Mouse (Mus musculus): ENCODE data around the gene Krr1. TPM values are rescaled to one million over a fixed set of nuclear protein-coding genes. Genes with fewer than 3 reads are reported as not detected.
A peak's percentile ranks its signal among the peaks of the same experiment; 100 is the strongest.

Krr1 gene
- polyA plus RNA-seq, 1 experiment from 2014 or later = 35.6 TPM

- ATAC-seq (replicated peaks; ENCODE audit: insufficient number of reproducible peaks, low FRiP score, low TSS enrichment) = no peak; the same call in 1 of the 2 replicates
- no peaks in the 10 kb centered on the region for H3K36me3 ChIP-seq (ENCODE audit: control insufficient read depth, insufficient read depth, low read length)
- no peak overlapping the region for H3K4me3 ChIP-seq (ENCODE audit: low read depth, low read length)
- H3K9ac ChIP-seq (ENCODE audit: low read depth, low read length) = no peak overlapping the region
- 15% methylated on average over 13 of the region's 13 CpGs for WGBS (ENCODE audit: insufficient replicate concordance)
- no peaks in the 10 kb centered on the region for H3K9me3 ChIP-seq (replicated peaks; ENCODE audit: control insufficient read depth, low read length)
- H3K4me1 ChIP-seq (ENCODE audit: control insufficient read depth, insufficient read depth, low read length) = peaks cover 19% of the 10 kb centered on the region
- peak overlapping the region; percentile 35 for H3K4me2 ChIP-seq
- peak overlapping the region; percentile 73 for H3K27ac ChIP-seq (ENCODE audit: low read depth, low read length)
- no peaks in the 10 kb centered on the region for H3K27me3 ChIP-seq (ENCODE audit: control insufficient read depth, insufficient read depth, low read length)
Observed at GRCm38 (mm10) chr10:111936491-111937145, 35.8 kb upstream of the Krr1 start.

GRCm38 (mm10) chr10:111937146-111937534 lies 35.3 kb upstream of the Krr1 start:
- 57% methylated on average over 5 of the region's 5 CpGs for WGBS (ENCODE audit: insufficient replicate concordance)
- no peak for ATAC-seq (replicated peaks; ENCODE audit: insufficient number of reproducible peaks, low FRiP score, low TSS enrichment)
- Histone ChIP-seq H3K36me3 (ENCODE audit: control insufficient read depth, insufficient read depth, low read length) (no peaks in the 10 kb centered on the region), H3K27ac (ENCODE audit: low read depth, low read length) (peak overlapping the region; percentile 73; the same call in 1 of the 2 replicates), H3K9ac (ENCODE audit: low read depth, low read length) (no peak overlapping the region), H3K4me3 (ENCODE audit: low read depth, low read length) (no peak overlapping the region), H3K4me2 (peak overlapping the region; percentile 35), H3K9me3 (replicated peaks; ENCODE audit: control insufficient read depth, low read length) (no peaks in the 10 kb centered on the region), H3K4me1 (ENCODE audit: control insufficient read depth, insufficient read depth, low read length) (peaks cover 19% of the 10 kb centered on the region), H3K27me3 (ENCODE audit: control insufficient read depth, insufficient read depth, low read length) (no peaks in the 10 kb centered on the region)

- Histone ChIP-seq H3K36me3 (ENCODE audit: control insufficient read depth, insufficient read depth, low read length) (no peaks in the 10 kb centered on the region), H3K4me1 (ENCODE audit: control insufficient read depth, insufficient read depth, low read length) (no peaks in the 10 kb centered on the region), H3K27ac (ENCODE audit: low read depth, low read length) (no peak overlapping the region), H3K4me3 (ENCODE audit: low read depth, low read length) (no peak overlapping the region), H3K27me3 (ENCODE audit: control insufficient read depth, insufficient read depth, low read length) (no peaks in the 10 kb centered on the region), H3K9ac (ENCODE audit: low read depth, low read length) (no peak overlapping the region), H3K4me2 (no peak overlapping the region), H3K9me3 (replicated peaks; ENCODE audit: control insufficient read depth, low read length) (no peaks in the 10 kb centered on the region)
- no peak for ATAC-seq (replicated peaks; ENCODE audit: insufficient number of reproducible peaks, low FRiP score, low TSS enrichment)
- 67% methylated on average over 7 of the region's 7 CpGs for WGBS (ENCODE audit: insufficient replicate concordance)
Observed at GRCm38 (mm10) chr10:111943026-111943425, 29.4 kb upstream of the Krr1 start.

- ATAC-seq (replicated peaks; ENCODE audit: insufficient number of reproducible peaks, low FRiP score, low TSS enrichment) = no peak
- H3K4me2 ChIP-seq = no peak overlapping the region
- no peak overlapping the region for H3K27ac ChIP-seq (ENCODE audit: low read depth, low read length)
- H3K27me3 ChIP-seq (ENCODE audit: control insufficient read depth, insufficient read depth, low read length) = no peaks in the 10 kb centered on the region
- H3K9ac ChIP-seq (ENCODE audit: low read depth, low read length) = no peak overlapping the region
- H3K4me1 ChIP-seq (ENCODE audit: control insufficient read depth, insufficient read depth, low read length) = no peaks in the 10 kb centered on the region
- H3K36me3 ChIP-seq (ENCODE audit: control insufficient read depth, insufficient read depth, low read length) = no peaks in the 10 kb centered on the region
- H3K4me3 ChIP-seq (ENCODE audit: low read depth, low read length) = no peak overlapping the region
- WGBS (ENCODE audit: insufficient replicate concordance) = 52% methylated on average over 3 of the region's 3 CpGs
- no peaks in the 10 kb centered on the region for H3K9me3 ChIP-seq (replicated peaks; ENCODE audit: control insufficient read depth, low read length)
Observed at GRCm38 (mm10) chr10:111945563-111945962, 26.9 kb upstream of the Krr1 start.

GRCm38 (mm10) chr10:111948041-111948440 lies 24.4 kb upstream of the Krr1 start:
- no peak overlapping the region for H3K9ac ChIP-seq (ENCODE audit: low read depth, low read length)
- H3K4me1 ChIP-seq (ENCODE audit: control insufficient read depth, insufficient read depth, low read length) = no peaks in the 10 kb centered on the region
- WGBS (ENCODE audit: insufficient replicate concordance) = 77% methylated on average over 1 of the region's 1 CpGs
- no peak overlapping the region for H3K4me3 ChIP-seq (ENCODE audit: low read depth, low read length)
- ATAC-seq (replicated peaks; ENCODE audit: insufficient number of reproducible peaks, low FRiP score, low TSS enrichment) = no peak
- H3K36me3 ChIP-seq (ENCODE audit: control insufficient read depth, insufficient read depth, low read length) = no peaks in the 10 kb centered on the region
- H3K4me2 ChIP-seq = no peak overlapping the region
- H3K27ac ChIP-seq (ENCODE audit: low read depth, low read length) = no peak overlapping the region
- H3K9me3 ChIP-seq (replicated peaks; ENCODE audit: control insufficient read depth, low read length) = no peaks in the 10 kb centered on the region
- no peaks in the 10 kb centered on the region for H3K27me3 ChIP-seq (ENCODE audit: control insufficient read depth, insufficient read depth, low read length)

GRCm38 (mm10) chr10:111949008-111949407 lies 23.5 kb upstream of the Krr1 start:
- Histone ChIP-seq H3K4me3 (ENCODE audit: low read depth, low read length) (no peak overlapping the region), H3K27me3 (ENCODE audit: control insufficient read depth, insufficient read depth, low read length) (no peaks in the 10 kb centered on the region), H3K36me3 (ENCODE audit: control insufficient read depth, insufficient read depth, low read length) (no peaks in the 10 kb centered on the region), H3K4me1 (ENCODE audit: control insufficient read depth, insufficient read depth, low read length) (no peaks in the 10 kb centered on the region), H3K27ac (ENCODE audit: low read depth, low read length) (no peak overlapping the region), H3K9me3 (replicated peaks; ENCODE audit: control insufficient read depth, low read length) (no peaks in the 10 kb centered on the region), H3K9ac (ENCODE audit: low read depth, low read length) (no peak overlapping the region), H3K4me2 (no peak overlapping the region)
- ATAC-seq (replicated peaks; ENCODE audit: insufficient number of reproducible peaks, low FRiP score, low TSS enrichment) = no peak
- 70% methylated on average over 4 of the region's 4 CpGs for WGBS (ENCODE audit: insufficient replicate concordance)

- H3K4me2 ChIP-seq = no peak overlapping the region
- H3K4me1 ChIP-seq (ENCODE audit: control insufficient read depth, insufficient read depth, low read length) = peaks cover 5% of the 10 kb centered on the region; the same call in 1 of the 2 replicates
- H3K4me3 ChIP-seq (ENCODE audit: low read depth, low read length) = no peak overlapping the region
- no peaks in the 10 kb centered on the region for H3K27me3 ChIP-seq (ENCODE audit: control insufficient read depth, insufficient read depth, low read length)
- H3K9me3 ChIP-seq (replicated peaks; ENCODE audit: control insufficient read depth, low read length) = no peaks in the 10 kb centered on the region
- ATAC-seq (replicated peaks; ENCODE audit: insufficient number of reproducible peaks, low FRiP score, low TSS enrichment) = no peak
- no peaks in the 10 kb centered on the region for H3K36me3 ChIP-seq (ENCODE audit: control insufficient read depth, insufficient read depth, low read length)
- H3K9ac ChIP-seq (ENCODE audit: low read depth, low read length) = no peak overlapping the region
- WGBS (ENCODE audit: insufficient replicate concordance) = 84% methylated on average over 2 of the region's 2 CpGs
- H3K27ac ChIP-seq (ENCODE audit: low read depth, low read length) = no peak overlapping the region
Observed at GRCm38 (mm10) chr10:111955836-111956235, 16.6 kb upstream of the Krr1 start.

GRCm38 (mm10) chr10:111957271-111958045 lies 15.0 kb upstream of the Krr1 start:
- Histone ChIP-seq H3K4me1 (ENCODE audit: control insufficient read depth, insufficient read depth, low read length) (peaks cover 5% of the 10 kb centered on the region; the same call in 1 of the 2 replicates), H3K4me3 (ENCODE audit: low read depth, low read length) (no peak overlapping the region), H3K27ac (ENCODE audit: low read depth, low read length) (no peak overlapping the region), H3K9me3 (replicated peaks; ENCODE audit: control insufficient read depth, low read length) (no peaks in the 10 kb centered on the region), H3K36me3 (ENCODE audit: control insufficient read depth, insufficient read depth, low read length) (no peaks in the 10 kb centered on the region), H3K4me2 (peak overlapping the region; percentile 27; the same call in 1 of the 2 replicates), H3K27me3 (ENCODE audit: control insufficient read depth, insufficient read depth, low read length) (no peaks in the 10 kb centered on the region), H3K9ac (ENCODE audit: low read depth, low read length) (no peak overlapping the region)
- 0 out of 2 replicates have a peak, but pooled peaks have one; percentile 31 for ATAC-seq (replicated peaks; ENCODE audit: insufficient number of reproducible peaks, low FRiP score, low TSS enrichment)
- 46% methylated on average over 10 of the region's 10 CpGs for WGBS (ENCODE audit: insufficient replicate concordance)
